Mouse (Mus musculus): ENCODE results near the gene Gm20661. TPM values are rescaled to one million over a fixed set of nuclear protein-coding genes. Genes with fewer than 3 reads are reported as not detected.
"Not testable (repeated sequence)": the region's sequence is repeated elsewhere in the genome, so short reads cannot be mapped to it uniquely, and the experiment has no call there.

Gm20661 gene
- polyA plus RNA-seq, 1 experiment from 2014 or later = 0.88 TPM

DNA sequence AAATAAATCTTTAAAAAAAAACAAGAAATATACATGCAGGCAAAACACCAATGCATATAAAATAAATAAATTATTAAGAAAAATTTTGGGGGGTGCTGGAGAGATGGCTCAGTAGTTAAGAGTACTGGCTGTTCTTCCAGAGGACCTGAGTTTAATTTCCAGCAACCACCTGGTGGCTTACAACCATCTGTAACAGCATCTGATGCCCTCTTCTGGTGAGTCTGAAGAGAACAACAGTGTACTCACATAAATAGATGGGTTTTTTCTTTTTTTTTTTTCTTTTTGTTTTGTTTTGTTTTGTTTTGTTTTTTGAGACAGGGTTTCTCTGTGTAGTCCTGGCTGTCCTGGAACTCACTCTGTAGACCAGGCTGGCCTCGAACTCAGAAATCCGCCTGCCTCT lies 30.7 kb downstream of the Gm20661 start:
- H3K27me3 ChIP-seq (replicated peaks) = not testable (repeated sequence)

DNA sequence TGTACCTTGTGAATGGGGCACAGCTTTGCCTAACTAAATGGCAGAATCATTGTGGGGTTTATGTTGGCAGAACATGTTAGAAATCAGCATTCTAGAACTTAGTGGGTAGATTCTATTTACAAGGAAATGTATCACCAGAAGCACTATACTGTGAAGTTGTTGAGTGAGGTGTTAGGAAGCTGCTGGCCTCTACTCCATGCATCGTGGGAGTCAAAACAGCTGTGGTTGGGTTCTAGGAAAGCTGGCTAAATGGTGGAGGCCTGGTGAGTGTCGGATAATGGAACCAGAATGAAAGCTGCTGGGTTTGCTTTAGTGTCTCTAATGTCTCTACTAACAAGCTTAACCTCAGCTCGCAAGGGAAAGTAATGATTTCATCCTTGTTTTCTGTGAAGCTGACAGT lies 34.3 kb downstream of the Gm20661 start:
- no peak overlapping the region for H3K4me2 ChIP-seq
- H3K9ac ChIP-seq = no peak overlapping the region
- no peak overlapping the region for H3K4me3 ChIP-seq
- no peaks in the 10 kb centered on the region for H3K27me3 ChIP-seq (replicated peaks)
- H3K9me3 ChIP-seq = no peaks in the 10 kb centered on the region
- 0 out of 2 replicates have a peak, but pooled peaks cover 3% of the 10 kb centered on the region for H3K4me1 ChIP-seq
- WGBS = 73% methylated on average over 3 of the region's 3 CpGs
- no peak for ATAC-seq (replicated peaks)
- H3K36me3 ChIP-seq (replicated peaks) = no peaks in the 10 kb centered on the region
- no peak overlapping the region for H3K27ac ChIP-seq

More for the DNA sequence above, 30.7 kb downstream of the Gm20661 start:
- H3K9ac ChIP-seq; H3K36me3 ChIP-seq (replicated peaks); H3K27ac ChIP-seq; H3K4me3 ChIP-seq; H3K4me2 ChIP-seq; H3K9me3 ChIP-seq; H3K4me1 ChIP-seq; ATAC-seq (replicated peaks): not testable (repeated sequence)
- 100% methylated on average over 2 of the region's 2 CpGs for WGBS

GRCm38 (mm10) chr9:108020741-108021140 lies 37.9 kb downstream of the Gm20661 start:
- Histone ChIP-seq H3K27ac (no peak overlapping the region), H3K4me2 (no peak overlapping the region), H3K27me3 (replicated peaks) (no peaks in the 10 kb centered on the region), H3K36me3 (replicated peaks) (no peaks in the 10 kb centered on the region), H3K9me3 (no peaks in the 10 kb centered on the region), H3K9ac (no peak overlapping the region), H3K4me3 (no peak overlapping the region), H3K4me1 (0 out of 2 replicates have a peak, but pooled peaks cover 3% of the 10 kb centered on the region)
- WGBS = 100% methylated on average over 1 of the region's 1 CpGs
- ATAC-seq (replicated peaks) = no peak

DNA sequence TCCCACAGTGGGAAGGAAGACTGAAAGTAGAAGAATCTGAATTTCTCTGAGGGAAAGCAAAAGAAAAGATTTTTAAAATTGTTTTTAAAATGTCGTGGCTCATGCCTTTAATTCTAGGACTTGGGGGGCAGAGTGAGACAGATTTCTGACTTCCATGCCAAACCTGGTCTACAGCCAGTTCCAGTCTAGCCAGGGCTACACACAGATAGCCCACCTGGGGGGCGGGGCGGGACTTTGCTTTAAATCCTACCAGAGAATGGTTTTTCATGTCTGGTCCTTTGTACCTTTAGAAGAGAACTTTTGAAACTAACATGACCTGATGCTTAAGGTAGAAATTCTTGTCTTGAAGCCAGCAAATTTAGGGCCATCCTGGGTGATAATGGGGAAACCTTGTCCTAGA lies 40.4 kb downstream of the Gm20661 start:
- Histone ChIP-seq H3K9me3 (no peaks in the 10 kb centered on the region), H3K9ac (no peak overlapping the region), H3K36me3 (replicated peaks) (peaks cover 13% of the 10 kb centered on the region), H3K4me1 (0 out of 2 replicates have a peak, but pooled peaks cover 3% of the 10 kb centered on the region), H3K4me3 (no peak overlapping the region), H3K27me3 (replicated peaks) (no peaks in the 10 kb centered on the region), H3K27ac (no peak overlapping the region), H3K4me2 (no peak overlapping the region)
- ATAC-seq (replicated peaks) = no peak
- WGBS = 94% methylated on average over 3 of the region's 3 CpGs

- Histone ChIP-seq H3K4me3 (no peak overlapping the region), H3K27ac (no peak overlapping the region), H3K36me3 (replicated peaks) (peaks cover 13% of the 10 kb centered on the region), H3K4me2 (no peak overlapping the region), H3K9ac (no peak overlapping the region), H3K27me3 (replicated peaks) (no peaks in the 10 kb centered on the region), H3K9me3 (no peaks in the 10 kb centered on the region), H3K4me1 (no peaks in the 10 kb centered on the region)
- WGBS = 95% methylated on average over 3 of the region's 3 CpGs
- ATAC-seq (replicated peaks) = no peak
Measured at GRCm38 (mm10) chr9:108026584-108026983, 43.7 kb downstream of the Gm20661 start.

- WGBS = 96% methylated on average over 3 of the region's 3 CpGs
- Histone ChIP-seq H3K36me3 (replicated peaks) (peaks cover 15% of the 10 kb centered on the region), H3K27ac (no peak overlapping the region), H3K4me2 (no peak overlapping the region), H3K9me3 (no peaks in the 10 kb centered on the region), H3K9ac (no peak overlapping the region), H3K4me1 (no peaks in the 10 kb centered on the region), H3K27me3 (replicated peaks) (no peaks in the 10 kb centered on the region), H3K4me3 (no peak overlapping the region)
- no peak for ATAC-seq (replicated peaks)
Measured at GRCm38 (mm10) chr9:108027867-108028266, 45.0 kb downstream of the Gm20661 start.

DNA sequence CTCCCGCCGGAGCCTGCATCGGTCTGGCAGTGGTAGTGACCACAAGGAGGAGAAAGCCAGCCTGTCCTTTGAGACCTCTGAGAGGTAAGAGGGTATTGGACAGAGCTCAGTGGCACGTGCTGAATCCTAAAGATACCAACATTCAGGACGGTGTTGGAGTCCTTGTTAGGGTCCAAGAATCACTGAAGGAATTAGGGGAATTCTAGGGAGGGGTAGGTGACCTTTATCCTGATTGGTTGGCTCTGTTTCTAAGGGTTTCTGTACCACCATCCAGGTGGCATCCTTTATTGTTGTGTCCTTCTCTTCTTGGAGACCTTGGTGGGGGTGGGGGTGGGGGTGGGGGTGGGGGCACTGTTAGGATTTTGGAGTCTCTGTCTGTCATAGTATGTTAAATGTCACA lies 49.3 kb downstream of the Gm20661 start:
- Histone ChIP-seq H3K27ac (no peak overlapping the region), H3K36me3 (replicated peaks) (peaks cover 25% of the 10 kb centered on the region), H3K9ac (no peak overlapping the region), H3K9me3 (no peaks in the 10 kb centered on the region), H3K4me2 (no peak overlapping the region), H3K27me3 (replicated peaks) (no peaks in the 10 kb centered on the region), H3K4me1 (no peaks in the 10 kb centered on the region), H3K4me3 (no peak overlapping the region)
- 88% methylated on average over 5 of the region's 5 CpGs for WGBS
- no peak for ATAC-seq (replicated peaks)

- Histone ChIP-seq H3K9ac (no peak overlapping the region), H3K9me3 (no peaks in the 10 kb centered on the region), H3K27me3 (replicated peaks) (no peaks in the 10 kb centered on the region), H3K27ac (no peak overlapping the region), H3K4me2 (no peak overlapping the region), H3K4me1 (no peaks in the 10 kb centered on the region), H3K4me3 (no peak overlapping the region), H3K36me3 (replicated peaks) (peaks cover 16% of the 10 kb centered on the region; the same call in 1 of the 2 replicates)
- no peak for ATAC-seq (replicated peaks)
- 98% methylated on average over 2 of the region's 2 CpGs for WGBS
Measured at GRCm38 (mm10) chr9:108035331-108036156, 52.7 kb downstream of the Gm20661 start.

Other genes starting within 250 kb of the Gm20661 start
- 280 and 292 TPM in 2 replicates for gene Rbm5, start 212.1 kb upstream of the Gm20661 start, polyA plus RNA-seq (2015; fragmentation: Nextera tagmentation; extraction: Ambion mirVana)
- gene Rbm6, start 109.8 kb upstream of the Gm20661 start, polyA plus RNA-seq (2015; fragmentation: Nextera tagmentation; extraction: Ambion mirVana) = 99.8 and 120 TPM in 2 replicates
- 26.0 and 27.7 TPM in 2 replicates for gene Mon1a, start 94.9 kb upstream of the Gm20661 start, polyA plus RNA-seq (2015; fragmentation: Nextera tagmentation; extraction: Ambion mirVana)
- 1.7 and 1.9 TPM in 2 replicates for gene Mst1r, start 76.2 kb upstream of the Gm20661 start, polyA plus RNA-seq (2015; fragmentation: Nextera tagmentation; extraction: Ambion mirVana)
- gene Actl11, start 54.6 kb upstream of the Gm20661 start, polyA plus RNA-seq (2015; fragmentation: Nextera tagmentation; extraction: Ambion mirVana) = not detected in 2 replicates
- gene Camkv, start 47.4 kb upstream of the Gm20661 start, polyA plus RNA-seq (2015; fragmentation: Nextera tagmentation; extraction: Ambion mirVana) = 66.7 and 67.3 TPM in 2 replicates
- 10.1 and 10.2 TPM in 2 replicates for gene Traip, start 32.9 kb upstream of the Gm20661 start, polyA plus RNA-seq (2015; fragmentation: Nextera tagmentation; extraction: Ambion mirVana)
- 5.9 and 6.7 TPM in 2 replicates for gene Uba7, start 7.6 kb upstream of the Gm20661 start, polyA plus RNA-seq (2015; fragmentation: Nextera tagmentation; extraction: Ambion mirVana)
- gene Inka1, start 2.8 kb downstream of the Gm20661 start, polyA plus RNA-seq (2015; fragmentation: Nextera tagmentation; extraction: Ambion mirVana) = 15.1 and 17.1 TPM in 2 replicates
- gene Cdhr4, start 9.4 kb downstream of the Gm20661 start, polyA plus RNA-seq (2015; fragmentation: Nextera tagmentation; extraction: Ambion mirVana) = 1.8 and 2.5 TPM in 2 replicates
- 0.50 and 0.60 TPM in 2 replicates for gene Gm20662, start 13.3 kb downstream of the Gm20661 start, polyA plus RNA-seq (2015; fragmentation: Nextera tagmentation; extraction: Ambion mirVana)
- 119 and 124 TPM in 2 replicates for gene Ip6k1, start 19.4 kb downstream of the Gm20661 start, polyA plus RNA-seq (2015; fragmentation: Nextera tagmentation; extraction: Ambion mirVana)
- 19.6 and 22.0 TPM in 2 replicates for gene Gmppb, start 66.2 kb downstream of the Gm20661 start, polyA plus RNA-seq (2015; fragmentation: Nextera tagmentation; extraction: Ambion mirVana)
- gene Amigo3, start 70.1 kb downstream of the Gm20661 start, polyA plus RNA-seq (2015; fragmentation: Nextera tagmentation; extraction: Ambion mirVana) = 3.5 and 3.6 TPM in 2 replicates
- not detected in 2 replicates for gene Mst1, start 97.4 kb downstream of the Gm20661 start, polyA plus RNA-seq (2015; fragmentation: Nextera tagmentation; extraction: Ambion mirVana)
- gene Rnf123, start 100.3 kb downstream of the Gm20661 start, polyA plus RNA-seq (2015; fragmentation: Nextera tagmentation; extraction: Ambion mirVana) = 54.7 and 55.0 TPM in 2 replicates
- 54.7 and 61.3 TPM in 2 replicates for gene Apeh, start 111.5 kb downstream of the Gm20661 start, polyA plus RNA-seq (2015; fragmentation: Nextera tagmentation; extraction: Ambion mirVana)
- 11.1 TPM in 2 replicates for gene Bsn, start 207.3 kb downstream of the Gm20661 start, polyA plus RNA-seq (2015; fragmentation: Nextera tagmentation; extraction: Ambion mirVana)